Mouse (Mus musculus): Measurements from ENCODE around the gene Rfx8. TPM values are rescaled to one million over a fixed set of nuclear protein-coding genes. Genes with fewer than 3 reads are reported as not detected.

Gene Rfx8
- polyA plus RNA-seq, 1 experiment from 2014 or later: 0.20 TPM

DNA sequence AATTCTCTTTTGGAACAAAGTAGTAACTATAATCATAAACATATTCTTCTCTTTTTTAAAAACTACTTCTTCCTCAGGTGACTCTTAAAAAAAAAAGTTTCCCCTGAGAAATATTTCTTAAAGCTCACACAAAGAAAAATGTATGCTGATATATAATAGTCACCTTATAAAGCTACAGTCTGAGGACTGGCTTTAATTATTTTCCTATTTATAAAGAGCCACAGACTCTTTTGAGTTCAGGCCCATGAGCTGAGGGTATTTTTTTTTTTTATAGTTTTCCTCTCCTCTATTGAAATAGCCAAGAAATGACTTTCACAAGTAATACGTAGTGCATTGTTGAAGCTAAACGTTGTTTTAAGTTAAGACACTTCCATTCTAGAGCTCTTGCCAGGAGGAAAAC lies 611 bp downstream of the Rfx8 start:
- 22% methylated on average over 2 of the region's 2 CpGs for WGBS
- H3K4me3 ChIP-seq (replicated peaks; ENCODE audit: low read length): peak overlapping the region; percentile 54
- peaks cover 11% of the 10 kb centered on the region for H3K4me1 ChIP-seq (replicated peaks; ENCODE audit: control insufficient read depth, insufficient read depth, low read length)
- no peaks in the 10 kb centered on the region for H3K9me3 ChIP-seq (ENCODE audit: control insufficient read depth, low read length)
- H3K36me3 ChIP-seq (ENCODE audit: control insufficient read depth, insufficient read depth): no peaks in the 10 kb centered on the region
- H3K27ac ChIP-seq (ENCODE audit: low read length): no peak overlapping the region
- H3K4me2 ChIP-seq (ENCODE audit: low read length): peak overlapping the region; percentile 90
- H3K9ac ChIP-seq (replicated peaks; ENCODE audit: low read depth, low read length): peak overlapping the region; percentile 75
- H3K27me3 ChIP-seq (replicated peaks; ENCODE audit: control insufficient read depth, insufficient read depth, low read length): no peaks in the 10 kb centered on the region
- ATAC-seq: no peak

DNA sequence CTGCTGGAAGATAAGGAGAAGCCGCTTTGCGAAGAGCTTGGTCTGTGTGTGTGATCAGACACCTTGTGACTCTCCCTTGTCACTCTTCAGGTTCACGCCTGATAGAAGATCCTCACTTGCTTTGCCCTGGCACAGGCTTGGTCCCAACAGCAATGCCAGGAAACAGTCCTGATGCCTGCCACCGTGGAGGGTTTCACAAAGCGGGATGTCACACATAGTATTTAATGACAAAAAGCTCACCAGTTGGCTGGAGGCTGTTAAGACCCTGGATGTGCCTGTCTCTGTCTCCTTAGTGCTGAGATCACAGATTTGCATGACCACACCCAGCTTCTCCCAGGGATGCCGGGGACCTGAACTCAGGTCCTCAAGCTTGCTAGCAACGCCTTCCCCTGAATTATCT lies 5.2 kb downstream of the Rfx8 start:
- Histone ChIP-seq H3K4me1 (replicated peaks; ENCODE audit: control insufficient read depth, insufficient read depth, low read length) (peaks cover 2% of the 10 kb centered on the region; the same call in 1 of the 2 replicates), H3K9ac (replicated peaks; ENCODE audit: low read depth, low read length) (no peak overlapping the region), H3K36me3 (ENCODE audit: control insufficient read depth, insufficient read depth) (no peaks in the 10 kb centered on the region), H3K27ac (ENCODE audit: low read length) (no peak overlapping the region), H3K4me2 (ENCODE audit: low read length) (no peak overlapping the region), H3K9me3 (ENCODE audit: control insufficient read depth, low read length) (no peaks in the 10 kb centered on the region), H3K27me3 (replicated peaks; ENCODE audit: control insufficient read depth, insufficient read depth, low read length) (no peaks in the 10 kb centered on the region), H3K4me3 (replicated peaks; ENCODE audit: low read length) (no peak overlapping the region)
- WGBS: 91% methylated on average over 7 of the region's 7 CpGs
- ATAC-seq: no peak

DNA sequence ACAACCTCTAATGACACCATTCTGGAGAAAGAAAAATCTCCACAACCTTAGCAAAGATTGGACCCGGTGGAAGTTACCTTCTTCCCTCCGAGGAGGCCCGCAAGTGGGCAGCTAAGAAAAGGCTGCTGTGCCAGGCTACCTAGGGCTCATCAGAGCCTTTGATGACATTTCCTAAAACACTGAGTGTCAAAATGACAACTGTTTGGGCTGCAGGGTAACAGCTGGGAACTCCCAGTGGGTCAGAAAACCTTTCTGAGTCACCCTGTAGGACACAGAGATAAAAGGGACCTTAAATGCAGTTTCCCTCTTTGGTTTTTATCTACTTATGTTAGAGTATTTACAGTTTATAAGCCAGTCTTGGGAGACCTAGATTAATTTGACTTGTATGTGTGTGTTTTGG lies 6.1 kb downstream of the Rfx8 start:
- no peak overlapping the region for H3K9ac ChIP-seq (replicated peaks; ENCODE audit: low read depth, low read length)
- no peaks in the 10 kb centered on the region for H3K27me3 ChIP-seq (replicated peaks; ENCODE audit: control insufficient read depth, insufficient read depth, low read length)
- no peak overlapping the region for H3K4me3 ChIP-seq (replicated peaks; ENCODE audit: low read length)
- H3K4me1 ChIP-seq (replicated peaks; ENCODE audit: control insufficient read depth, insufficient read depth, low read length): no peaks in the 10 kb centered on the region
- H3K9me3 ChIP-seq (ENCODE audit: control insufficient read depth, low read length): no peaks in the 10 kb centered on the region
- WGBS: 85% methylated on average over 3 of the region's 3 CpGs
- H3K27ac ChIP-seq (ENCODE audit: low read length): peak overlapping the region; percentile 42; the same call in 1 of the 2 replicates
- no peaks in the 10 kb centered on the region for H3K36me3 ChIP-seq (ENCODE audit: control insufficient read depth, insufficient read depth)
- no peak for ATAC-seq
- no peak overlapping the region for H3K4me2 ChIP-seq (ENCODE audit: low read length)

DNA sequence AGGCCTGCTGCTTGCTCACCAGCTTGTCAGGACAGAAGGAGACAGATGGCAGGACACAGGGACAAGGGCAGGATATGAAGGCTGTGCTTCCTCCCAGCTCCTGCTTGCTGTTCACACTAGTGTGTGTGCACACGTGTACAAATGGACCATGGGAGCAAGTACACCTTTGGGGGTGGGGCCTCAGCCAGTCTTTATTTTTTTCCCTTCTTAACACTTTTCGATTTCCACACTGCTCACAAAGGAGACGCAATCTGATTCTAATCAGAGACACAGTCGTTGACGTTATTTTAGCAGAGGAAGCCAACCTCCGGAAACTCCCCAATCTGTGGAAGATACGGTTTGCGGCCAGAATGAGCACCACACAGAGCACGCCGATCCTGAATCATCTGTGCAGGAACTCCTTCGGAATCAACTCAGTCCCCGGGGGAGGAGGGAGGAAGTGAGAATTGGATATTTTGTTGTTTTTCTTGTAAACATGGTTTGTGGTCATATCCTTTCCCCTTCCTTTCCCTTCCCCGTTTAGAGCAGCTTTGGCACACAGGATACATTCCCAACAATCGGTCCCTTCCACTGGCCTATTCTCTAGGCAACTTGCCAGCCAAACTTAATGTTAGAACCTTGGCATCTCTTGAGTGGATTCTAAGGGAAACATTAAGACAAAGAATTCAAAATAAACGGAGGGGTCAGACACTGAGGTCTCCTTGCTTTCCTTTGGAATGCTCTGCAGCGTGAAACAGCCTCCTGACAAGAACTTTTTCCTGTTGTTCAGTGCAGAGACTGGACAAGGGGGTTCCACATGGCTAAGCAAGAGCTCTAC lies 6.7 kb downstream of the Rfx8 start:
- Histone ChIP-seq H3K27ac (ENCODE audit: low read length) (no peak overlapping the region), H3K4me1 (replicated peaks; ENCODE audit: control insufficient read depth, insufficient read depth, low read length) (no peaks in the 10 kb centered on the region), H3K4me3 (replicated peaks; ENCODE audit: low read length) (no peak overlapping the region), H3K4me2 (ENCODE audit: low read length) (no peak overlapping the region), H3K9ac (replicated peaks; ENCODE audit: low read depth, low read length) (no peak overlapping the region), H3K36me3 (ENCODE audit: control insufficient read depth, insufficient read depth) (no peaks in the 10 kb centered on the region), H3K9me3 (ENCODE audit: control insufficient read depth, low read length) (no peaks in the 10 kb centered on the region), H3K27me3 (replicated peaks; ENCODE audit: control insufficient read depth, insufficient read depth, low read length) (no peaks in the 10 kb centered on the region)
- ATAC-seq: peak; percentile 36; the same call in 1 of the 2 replicates
- 59% methylated on average over 16 of the region's 16 CpGs for WGBS

DNA sequence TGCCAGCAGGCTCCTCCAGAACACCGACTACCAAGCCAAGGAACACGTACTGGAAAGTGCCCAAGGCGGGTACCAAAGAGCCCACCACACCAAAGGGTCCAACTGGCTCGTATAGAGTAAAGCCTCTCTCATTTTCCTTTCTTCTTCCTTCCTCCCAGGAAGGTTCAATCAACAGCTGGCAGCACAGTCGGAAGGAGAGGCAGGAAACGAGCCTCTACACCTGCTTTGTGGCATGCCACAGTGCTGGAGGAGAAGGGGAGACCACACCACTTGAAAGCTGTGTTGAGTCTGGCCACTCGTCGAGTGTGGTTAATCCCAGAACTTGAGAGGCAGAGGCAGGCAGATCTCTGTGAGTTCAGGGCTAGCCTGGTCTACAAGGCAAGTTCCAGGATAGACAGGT lies 7.5 kb downstream of the Rfx8 start:
- Histone ChIP-seq H3K27ac (ENCODE audit: low read length) (no peak overlapping the region), H3K9me3 (ENCODE audit: control insufficient read depth, low read length) (no peaks in the 10 kb centered on the region), H3K27me3 (replicated peaks; ENCODE audit: control insufficient read depth, insufficient read depth, low read length) (no peaks in the 10 kb centered on the region), H3K4me2 (ENCODE audit: low read length) (no peak overlapping the region), H3K4me3 (replicated peaks; ENCODE audit: low read length) (no peak overlapping the region), H3K36me3 (ENCODE audit: control insufficient read depth, insufficient read depth) (no peaks in the 10 kb centered on the region), H3K4me1 (replicated peaks; ENCODE audit: control insufficient read depth, insufficient read depth, low read length) (no peaks in the 10 kb centered on the region), H3K9ac (replicated peaks; ENCODE audit: low read depth, low read length) (no peak overlapping the region)
- 88% methylated on average over 8 of the region's 8 CpGs for WGBS
- no peak for ATAC-seq

DNA sequence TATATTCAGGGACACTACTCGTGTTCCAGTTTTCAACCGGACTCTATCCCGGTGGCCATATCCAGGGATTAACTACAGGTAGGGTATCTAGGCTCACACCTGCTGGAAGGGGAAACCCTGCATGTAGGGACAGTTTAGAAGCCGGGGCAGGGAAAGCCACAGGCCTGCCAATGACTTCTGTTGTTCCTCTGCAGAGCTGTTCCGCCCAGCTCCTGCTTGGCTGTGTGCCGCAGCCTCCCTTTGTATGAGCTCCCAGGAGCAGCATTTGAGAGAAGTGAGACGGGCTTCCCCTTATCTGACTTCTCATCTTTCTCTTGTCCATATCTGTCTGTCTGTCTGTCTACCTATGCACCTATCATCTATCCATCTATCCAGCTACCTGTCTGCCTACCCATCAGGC lies 8.5 kb downstream of the Rfx8 start:
- no peak overlapping the region for H3K27ac ChIP-seq (ENCODE audit: low read length)
- WGBS: 93% methylated on average over 7 of the region's 7 CpGs
- H3K4me3 ChIP-seq (replicated peaks; ENCODE audit: low read length): no peak overlapping the region
- H3K36me3 ChIP-seq (ENCODE audit: control insufficient read depth, insufficient read depth): no peaks in the 10 kb centered on the region
- no peaks in the 10 kb centered on the region for H3K27me3 ChIP-seq (replicated peaks; ENCODE audit: control insufficient read depth, insufficient read depth, low read length)
- ATAC-seq: no peak
- no peaks in the 10 kb centered on the region for H3K4me1 ChIP-seq (replicated peaks; ENCODE audit: control insufficient read depth, insufficient read depth, low read length)
- no peak overlapping the region for H3K9ac ChIP-seq (replicated peaks; ENCODE audit: low read depth, low read length)
- H3K4me2 ChIP-seq (ENCODE audit: low read length): no peak overlapping the region
- H3K9me3 ChIP-seq (ENCODE audit: control insufficient read depth, low read length): no peaks in the 10 kb centered on the region

DNA sequence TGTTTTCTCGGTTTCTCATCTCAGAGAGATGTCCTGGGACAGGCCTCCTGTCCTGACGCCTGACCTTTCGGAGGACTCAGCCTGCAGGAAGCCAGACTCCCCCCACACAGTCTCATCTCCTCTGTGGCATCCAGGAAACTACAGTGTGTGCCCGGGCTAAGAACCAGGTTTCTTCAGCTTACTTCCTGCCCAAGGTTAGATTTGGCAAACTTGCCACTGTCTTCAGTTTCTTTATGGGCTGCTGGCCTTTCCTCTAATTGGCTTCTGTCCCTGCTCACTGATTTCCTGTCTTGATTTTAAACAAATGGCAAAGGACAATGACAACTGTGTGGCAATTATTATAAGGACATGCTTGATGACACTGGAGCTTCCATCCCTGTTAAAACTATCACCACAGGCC lies 10.2 kb downstream of the Rfx8 start:
- WGBS: 75% methylated on average over 4 of the region's 4 CpGs
- H3K4me3 ChIP-seq (replicated peaks; ENCODE audit: low read length): no peak overlapping the region
- H3K9ac ChIP-seq (replicated peaks; ENCODE audit: low read depth, low read length): no peak overlapping the region
- no peak overlapping the region for H3K27ac ChIP-seq (ENCODE audit: low read length)
- H3K9me3 ChIP-seq (ENCODE audit: control insufficient read depth, low read length): no peaks in the 10 kb centered on the region
- ATAC-seq: no peak
- no peak overlapping the region for H3K4me2 ChIP-seq (ENCODE audit: low read length)
- H3K36me3 ChIP-seq (ENCODE audit: control insufficient read depth, insufficient read depth): no peaks in the 10 kb centered on the region
- H3K27me3 ChIP-seq (replicated peaks; ENCODE audit: control insufficient read depth, insufficient read depth, low read length): no peaks in the 10 kb centered on the region
- H3K4me1 ChIP-seq (replicated peaks; ENCODE audit: control insufficient read depth, insufficient read depth, low read length): no peaks in the 10 kb centered on the region

DNA sequence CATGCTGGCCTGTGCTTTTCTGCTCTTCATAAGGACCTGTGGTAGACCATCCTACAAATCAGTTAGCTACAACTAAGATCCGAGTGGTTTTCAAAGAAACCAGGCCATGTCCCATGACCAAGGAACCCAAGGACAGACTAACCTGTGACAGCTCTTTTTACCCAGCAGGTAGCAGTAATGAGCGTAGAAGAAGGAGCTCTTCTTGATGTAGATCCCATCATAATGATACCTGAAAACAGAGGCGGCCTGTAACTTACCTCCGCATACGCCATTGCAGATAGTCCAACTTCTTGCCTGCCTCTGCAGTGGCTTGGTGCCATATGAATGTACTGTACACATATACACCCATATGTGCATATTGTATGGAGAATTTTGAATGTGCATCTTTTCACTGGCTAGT lies 10.8 kb downstream of the Rfx8 start:
- Histone ChIP-seq H3K4me3 (replicated peaks; ENCODE audit: low read length) (no peak overlapping the region), H3K4me2 (ENCODE audit: low read length) (no peak overlapping the region), H3K27me3 (replicated peaks; ENCODE audit: control insufficient read depth, insufficient read depth, low read length) (no peaks in the 10 kb centered on the region), H3K27ac (ENCODE audit: low read length) (no peak overlapping the region), H3K4me1 (replicated peaks; ENCODE audit: control insufficient read depth, insufficient read depth, low read length) (no peaks in the 10 kb centered on the region), H3K9ac (replicated peaks; ENCODE audit: low read depth, low read length) (no peak overlapping the region), H3K9me3 (ENCODE audit: control insufficient read depth, low read length) (no peaks in the 10 kb centered on the region), H3K36me3 (ENCODE audit: control insufficient read depth, insufficient read depth) (no peaks in the 10 kb centered on the region)
- WGBS: 96% methylated on average over 5 of the region's 5 CpGs
- no peak for ATAC-seq

DNA sequence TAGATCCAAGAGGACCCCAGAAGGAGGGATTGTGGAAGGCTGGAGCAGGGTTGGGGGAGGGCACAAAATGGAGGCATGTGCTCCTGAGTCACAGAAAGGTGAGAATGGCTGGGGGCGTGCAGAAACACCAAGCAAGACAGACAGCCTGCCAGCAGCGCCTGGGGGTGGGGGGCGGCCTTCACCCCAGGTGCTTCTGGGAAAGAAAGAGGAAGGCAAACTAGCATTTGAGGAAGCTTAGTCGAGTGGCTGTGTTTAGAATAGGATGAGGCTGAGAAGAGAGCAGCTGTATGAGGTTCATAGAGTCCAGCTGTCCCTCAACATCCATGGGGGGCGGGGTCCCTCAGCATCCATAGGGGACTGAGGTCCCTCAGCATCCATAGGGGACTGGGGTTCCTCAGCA lies 12.0 kb downstream of the Rfx8 start:
- Histone ChIP-seq H3K4me3 (replicated peaks; ENCODE audit: low read length) (no peak overlapping the region), H3K4me1 (replicated peaks; ENCODE audit: control insufficient read depth, insufficient read depth, low read length) (no peaks in the 10 kb centered on the region), H3K9ac (replicated peaks; ENCODE audit: low read depth, low read length) (no peak overlapping the region), H3K27ac (ENCODE audit: low read length) (no peak overlapping the region), H3K36me3 (ENCODE audit: control insufficient read depth, insufficient read depth) (no peaks in the 10 kb centered on the region), H3K4me2 (ENCODE audit: low read length) (no peak overlapping the region), H3K27me3 (replicated peaks; ENCODE audit: control insufficient read depth, insufficient read depth, low read length) (no peaks in the 10 kb centered on the region), H3K9me3 (ENCODE audit: control insufficient read depth, low read length) (no peaks in the 10 kb centered on the region)
- ATAC-seq: no peak
- WGBS: 83% methylated on average over 5 of the region's 5 CpGs

Data from forebrain, embryonic 16.5 days (tissue).